Mouse (Mus musculus) common myeloid progenitor, adult 5-6 weeks (primary cell): ENCODE measurements around the gene Cdsn. TPM values are rescaled to one million over a fixed set of nuclear protein-coding genes. Genes with fewer than 3 reads are reported as not detected.
A peak's percentile ranks its signal among the peaks of the same experiment; 100 is the strongest.

ENCODE experiments used
- ATAC-seq: replicated peaks from 2 replicates; pipeline ENCODE4 v1.8.0; 2016; ENCODE audit warnings: low read depth, mild to moderate bottlenecking, moderate TSS enrichment, inconsistent platforms; ENCODE audit not compliant: poor library complexity, severe bottlenecking
- total RNA-seq: library from RNA; stranded (forward); fragments of 200-1000, 187-1606 nt; gene quantifications from 2 replicates; pipeline ENCODE4 v1.2.3, GENCODE M21; 2017

The Cdsn gene
- total RNA-seq, 1 experiment from 2014 or later, result not detected

DNA sequence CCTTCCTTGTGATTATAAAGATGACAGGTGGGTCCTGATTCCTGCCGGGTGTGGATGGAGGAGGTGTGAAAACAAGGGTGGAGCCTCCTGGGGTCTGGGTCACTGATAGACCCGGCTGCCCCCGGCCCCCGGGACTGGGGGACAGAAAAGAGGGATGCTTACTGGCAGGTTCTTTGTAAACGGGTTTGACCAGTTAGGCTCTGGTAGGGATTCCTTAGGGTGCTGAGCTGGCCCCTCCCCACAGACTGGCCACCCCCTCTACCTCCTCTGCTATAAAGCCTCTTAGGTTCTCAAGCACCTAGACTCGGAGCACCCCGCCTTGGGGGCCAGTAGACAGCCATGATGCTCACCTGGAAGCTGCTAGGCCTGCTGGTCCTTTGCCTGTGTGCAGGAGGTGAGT lies 19.0 kb upstream of the Cdsn start, which contains the start of gene Psors1c2:
Gene Psors1c2 (plus strand): TSS at position 301 of the 400 bp plus-strand sequence.
- no peak for ATAC-seq

DNA sequence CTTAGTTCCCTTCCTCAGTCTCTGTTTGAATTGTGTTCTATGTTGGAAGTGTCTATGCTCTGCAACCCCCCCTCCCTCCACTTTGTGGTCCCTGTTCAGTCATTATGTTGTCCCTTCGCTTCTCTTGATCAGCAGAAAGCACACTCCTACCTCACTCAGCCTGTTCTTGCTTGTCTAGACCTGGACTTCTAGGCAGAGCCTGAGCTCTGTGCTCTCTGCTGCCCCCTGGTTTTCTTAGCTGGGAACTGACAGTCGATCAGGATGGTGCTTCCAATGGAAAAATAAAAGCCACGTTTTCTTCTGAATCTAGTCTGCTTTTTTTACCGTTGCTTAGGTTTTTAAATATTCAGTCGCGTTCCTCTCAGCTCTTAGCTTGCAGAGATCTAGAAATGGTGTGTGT lies 17.6 kb upstream of the Cdsn start:
- peak; percentile 83 for ATAC-seq

DNA sequence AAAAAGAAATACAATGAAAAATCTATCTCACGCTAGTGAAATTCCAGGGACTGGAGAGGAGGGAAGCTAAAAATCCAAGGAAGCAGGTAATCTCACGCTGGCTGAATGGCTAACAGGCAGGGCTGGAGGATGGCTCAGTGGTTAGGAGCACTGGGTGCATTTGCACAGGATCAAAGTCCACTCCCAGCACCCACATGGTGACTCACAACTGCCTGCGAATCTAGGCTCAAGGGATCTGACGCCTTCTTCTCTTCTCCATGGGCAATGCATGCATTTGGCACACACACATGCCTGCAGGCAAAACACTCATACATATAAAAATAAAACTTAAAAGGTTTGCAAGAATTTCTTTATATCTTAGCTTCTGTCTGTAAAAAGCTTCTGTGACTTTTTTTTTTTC lies 14.5 kb upstream of the Cdsn start:
- ATAC-seq, result no peak

DNA sequence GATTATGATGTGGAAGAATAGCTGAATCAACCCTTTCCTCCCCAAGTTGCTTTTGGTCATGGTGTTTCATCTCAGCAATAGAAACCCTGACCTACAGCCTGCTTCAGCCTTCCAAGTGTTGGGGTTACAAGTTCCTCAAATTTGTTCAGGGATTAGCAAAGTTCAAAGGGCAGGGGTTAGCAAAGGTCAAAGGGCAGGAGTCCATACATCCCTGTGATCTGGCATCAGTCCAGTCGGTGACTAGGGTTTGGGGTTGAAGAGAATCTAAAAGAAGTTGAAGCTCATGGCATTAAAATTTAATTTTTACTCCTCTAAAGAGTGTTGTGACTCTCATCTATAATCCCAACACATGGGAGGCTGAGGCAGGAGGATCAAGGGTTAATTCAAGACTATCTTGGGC lies 13.5 kb upstream of the Cdsn start:
- ATAC-seq, result no peak

DNA sequence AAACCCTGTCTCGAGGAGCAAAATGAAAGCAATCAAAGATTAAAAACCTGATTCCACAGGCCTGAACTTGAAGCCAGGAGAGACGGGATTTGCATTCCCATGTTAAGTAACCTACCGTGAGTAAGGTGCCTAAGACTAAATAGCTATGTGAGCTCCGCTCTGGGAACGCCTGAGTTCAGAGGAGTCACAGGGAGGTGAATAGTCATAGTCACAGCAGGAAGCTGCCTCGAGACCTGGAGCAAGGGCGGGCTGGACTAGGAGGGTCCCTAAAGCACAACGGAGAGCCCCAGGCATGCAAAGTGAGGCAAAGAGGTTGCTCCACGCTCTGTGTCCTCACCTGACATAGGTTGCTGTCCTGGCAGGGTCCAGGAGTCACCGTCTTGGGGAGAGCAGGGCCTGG lies 12.4 kb upstream of the Cdsn start:
- ATAC-seq, result no peak

DNA sequence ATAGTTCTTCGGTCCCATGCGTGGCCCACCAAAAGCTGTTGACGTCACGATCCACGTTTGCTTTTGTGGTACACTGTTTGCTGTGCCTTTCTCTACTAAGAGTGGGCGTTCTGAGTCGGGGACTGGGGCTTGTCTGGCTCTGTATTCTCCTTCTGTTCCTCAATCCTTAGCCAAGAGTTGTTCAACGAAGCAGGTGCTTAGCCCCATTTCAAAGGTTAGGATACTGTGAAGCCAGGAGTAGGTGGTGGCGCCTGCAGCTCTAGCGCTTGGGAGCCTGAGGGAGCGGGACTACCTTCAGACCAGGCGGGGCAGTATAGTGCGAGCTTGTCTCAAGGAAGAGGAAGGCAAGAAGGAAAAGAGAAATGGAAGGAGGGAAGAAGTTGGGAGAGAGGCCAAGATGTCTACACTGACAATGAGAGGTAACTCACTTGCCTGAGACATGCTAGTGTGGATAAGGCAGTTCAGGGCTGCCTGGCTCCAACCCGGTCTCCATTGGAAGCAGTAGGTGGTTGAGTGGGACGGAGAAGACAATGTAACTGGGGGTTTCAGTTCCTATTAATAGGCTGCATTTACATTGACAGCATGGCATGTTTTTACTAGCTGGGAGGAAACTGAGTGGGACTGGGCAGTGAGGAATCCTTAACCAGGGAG lies 9.0 kb upstream of the Cdsn start:
- ATAC-seq, result no peak

DNA sequence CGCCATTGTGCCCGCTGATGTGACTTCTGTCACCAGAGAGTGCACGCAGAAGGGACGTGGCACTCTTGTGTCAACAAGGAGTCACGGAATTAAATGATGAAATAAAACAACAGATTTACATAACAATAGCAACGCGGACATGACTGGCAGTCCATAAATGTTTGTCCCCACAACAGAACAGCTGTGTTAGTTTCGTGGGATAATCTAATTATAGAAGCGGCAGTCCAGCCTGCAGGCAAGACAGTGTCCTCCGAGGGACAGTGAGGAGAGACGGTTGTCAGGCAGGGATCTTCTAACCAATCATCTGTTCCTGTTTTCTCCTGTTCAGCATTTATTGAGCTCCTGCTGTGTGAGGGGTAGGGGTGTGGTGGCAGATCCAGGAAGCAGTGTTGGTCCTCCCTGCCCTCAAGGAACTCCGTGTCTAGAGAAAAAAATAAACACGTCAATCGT lies 8.5 kb upstream of the Cdsn start:
- no peak for ATAC-seq

DNA sequence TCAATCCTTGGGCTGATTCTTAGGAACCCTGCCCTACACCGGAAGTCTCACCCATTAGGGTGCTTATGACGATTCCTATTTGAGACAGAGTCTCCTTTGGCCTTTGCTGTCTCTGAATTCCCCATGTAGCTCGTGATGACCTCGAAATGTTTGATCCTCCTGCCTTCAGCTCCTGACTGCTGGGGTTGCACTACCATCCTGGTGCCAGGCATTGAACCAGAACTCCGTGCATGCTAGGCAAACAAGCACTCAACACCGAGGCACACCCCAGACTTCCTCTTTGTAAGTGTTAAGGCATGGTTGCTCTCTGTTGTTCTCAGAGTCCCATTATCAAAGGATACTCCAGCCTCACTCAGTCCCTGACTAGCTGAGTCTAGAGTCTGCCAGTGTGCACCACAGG lies 7.9 kb upstream of the Cdsn start:
- ATAC-seq, result no peak

DNA sequence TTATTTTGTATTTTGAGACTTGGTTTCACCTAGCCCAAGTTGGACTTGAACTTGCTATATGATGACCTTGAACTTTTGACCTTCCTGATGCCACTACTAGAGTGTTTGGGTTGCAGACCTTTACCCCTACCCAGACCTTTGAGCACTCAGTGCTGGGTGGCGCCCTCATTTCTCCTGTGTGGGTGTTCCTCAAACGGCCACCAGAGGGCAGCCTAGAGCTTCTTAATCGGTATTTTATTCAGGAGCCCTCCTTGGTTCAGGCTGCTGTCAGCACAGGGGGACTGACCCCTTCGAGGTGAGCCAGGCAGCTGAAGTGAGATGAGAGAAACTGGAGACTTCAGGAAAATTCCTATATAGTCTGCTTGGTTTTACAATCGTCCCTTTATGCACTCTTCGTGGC lies 7.2 kb upstream of the Cdsn start:
- ATAC-seq, result peak; percentile 62; the same call in 1 of the 2 replicates

DNA sequence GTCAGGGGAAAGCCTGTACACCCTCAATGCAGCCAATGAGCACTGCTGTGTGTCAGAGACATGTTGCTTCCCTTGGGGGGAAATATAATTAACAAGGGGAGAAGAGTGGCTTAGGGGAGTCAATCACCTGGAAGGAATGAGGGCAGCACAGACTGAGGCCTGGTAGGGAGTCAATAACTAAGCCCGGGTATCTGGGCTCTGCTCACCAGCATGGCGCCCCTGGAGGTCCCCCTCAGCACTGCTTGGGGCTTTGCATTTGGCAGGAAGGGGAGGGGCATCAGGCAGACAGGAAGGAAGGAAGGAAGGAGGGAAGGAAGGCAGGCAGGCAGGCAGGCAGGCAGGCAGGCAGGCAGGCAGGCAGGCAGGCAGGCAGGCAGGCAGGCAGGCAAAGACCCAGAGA lies 4.5 kb upstream of the Cdsn start:
- no peak for ATAC-seq

DNA sequence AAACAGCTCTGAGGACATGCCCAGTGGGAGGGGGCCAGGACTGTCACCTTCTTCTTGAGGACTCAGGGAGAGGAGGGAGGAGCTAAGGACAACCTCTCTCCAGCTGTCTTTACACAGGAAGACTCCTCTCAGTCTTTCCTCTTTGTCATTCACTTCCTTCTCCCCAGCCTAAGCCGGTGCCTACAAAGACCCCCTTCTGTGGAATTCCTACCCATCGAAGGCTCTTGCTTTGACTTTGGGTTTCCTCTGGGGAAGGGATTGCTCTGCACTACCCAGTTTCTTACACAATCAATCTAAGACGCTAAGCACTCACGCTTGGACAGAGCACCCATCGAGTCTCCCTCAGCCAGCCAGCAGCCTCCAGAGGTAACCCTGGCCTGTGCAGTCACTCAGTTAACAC lies 3.3 kb upstream of the Cdsn start:
- no peak for ATAC-seq

DNA sequence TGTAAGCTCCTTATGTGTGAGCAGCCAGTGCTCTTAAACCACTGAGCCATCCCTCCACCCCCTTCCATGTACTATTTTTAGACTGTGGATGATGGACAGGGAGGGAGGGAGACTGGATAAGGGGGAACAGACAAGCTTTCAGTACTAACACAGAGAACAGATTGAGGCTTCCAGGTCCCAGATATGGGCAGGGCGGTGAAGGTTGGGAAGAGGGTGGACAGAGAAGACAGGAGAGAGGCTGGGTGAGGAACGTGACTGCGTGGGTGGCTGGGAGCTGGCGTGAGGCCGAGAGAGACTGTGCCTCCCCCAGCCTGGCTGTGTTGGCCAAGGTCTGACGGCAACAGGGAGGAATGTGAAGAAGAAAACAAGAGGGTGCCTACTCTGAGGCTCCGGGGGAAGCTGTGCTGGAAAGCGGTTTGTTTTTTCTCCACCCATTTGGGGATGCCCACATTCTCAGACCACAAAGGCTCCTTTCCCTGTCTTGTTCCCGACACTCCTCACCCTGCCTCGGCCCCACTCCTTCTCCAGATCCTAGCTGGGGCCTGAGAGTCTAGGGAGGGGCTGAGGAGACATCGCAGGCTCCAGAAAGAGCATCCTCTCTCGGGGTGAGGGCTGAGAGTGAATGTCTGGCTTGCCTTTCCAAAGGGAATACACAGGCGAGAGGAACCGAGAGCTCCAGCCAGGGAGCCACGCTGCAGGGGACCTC lies 2.3 kb upstream of the Cdsn start:
- ATAC-seq, result no peak

DNA sequence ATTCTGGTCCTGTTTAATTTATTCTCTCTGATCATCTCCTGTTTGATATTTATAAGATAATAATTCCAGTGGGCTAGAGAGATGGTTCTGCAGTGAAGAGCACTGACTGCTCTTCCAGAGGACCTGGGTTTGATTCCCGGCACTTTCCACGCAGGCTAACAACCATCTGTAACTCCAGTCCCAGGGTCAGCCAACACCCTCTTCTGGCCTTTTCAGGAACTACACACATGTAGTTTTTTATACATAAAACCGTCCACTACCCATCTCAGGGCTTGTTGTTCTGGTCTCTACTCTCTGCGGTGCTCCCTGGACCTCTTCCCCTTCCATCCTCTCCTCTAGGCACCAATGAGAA lies 1.8 kb upstream of the Cdsn start:
- ATAC-seq, result no peak

DNA sequence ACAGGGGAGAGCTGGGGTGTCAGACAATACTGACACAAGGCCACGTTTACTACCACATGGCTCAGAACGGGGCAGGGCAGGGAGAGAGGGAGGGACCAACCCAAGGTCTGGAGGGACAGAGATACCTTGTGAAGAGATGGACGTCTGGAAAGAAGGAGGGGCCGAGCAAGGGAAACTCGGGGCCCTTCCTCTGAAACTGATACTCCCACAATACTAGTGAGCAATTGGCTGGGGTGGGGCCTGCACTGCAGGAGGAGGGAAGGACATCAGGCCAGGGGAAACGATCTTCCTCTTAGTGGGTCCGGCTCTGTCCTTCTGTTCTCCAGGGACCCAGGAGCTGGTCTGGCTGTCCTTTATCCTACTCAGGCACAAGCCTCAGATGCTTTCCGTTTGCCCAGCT lies 1.1 kb upstream of the Cdsn start:
- ATAC-seq, result no peak

DNA sequence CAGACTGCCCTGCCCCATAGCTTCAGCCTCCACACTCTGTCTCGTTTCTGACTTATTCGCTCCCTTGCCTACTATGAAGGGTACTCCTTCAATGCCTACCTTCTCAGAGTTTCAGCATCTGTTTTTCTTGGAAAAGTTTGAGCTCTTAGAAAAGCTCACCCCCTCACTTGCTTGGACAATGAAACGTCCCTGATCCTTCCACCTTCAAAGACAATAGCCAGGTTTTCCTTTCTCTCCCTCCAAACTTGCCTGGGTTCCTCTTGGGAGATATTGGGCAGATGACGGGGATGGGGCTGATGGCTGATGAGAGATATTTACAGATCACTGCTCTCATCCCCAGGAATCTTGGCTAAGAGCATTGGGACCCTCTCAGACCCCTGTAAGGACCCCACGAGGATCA lies 2.4 kb downstream of the Cdsn start:
- ATAC-seq, result no peak

DNA sequence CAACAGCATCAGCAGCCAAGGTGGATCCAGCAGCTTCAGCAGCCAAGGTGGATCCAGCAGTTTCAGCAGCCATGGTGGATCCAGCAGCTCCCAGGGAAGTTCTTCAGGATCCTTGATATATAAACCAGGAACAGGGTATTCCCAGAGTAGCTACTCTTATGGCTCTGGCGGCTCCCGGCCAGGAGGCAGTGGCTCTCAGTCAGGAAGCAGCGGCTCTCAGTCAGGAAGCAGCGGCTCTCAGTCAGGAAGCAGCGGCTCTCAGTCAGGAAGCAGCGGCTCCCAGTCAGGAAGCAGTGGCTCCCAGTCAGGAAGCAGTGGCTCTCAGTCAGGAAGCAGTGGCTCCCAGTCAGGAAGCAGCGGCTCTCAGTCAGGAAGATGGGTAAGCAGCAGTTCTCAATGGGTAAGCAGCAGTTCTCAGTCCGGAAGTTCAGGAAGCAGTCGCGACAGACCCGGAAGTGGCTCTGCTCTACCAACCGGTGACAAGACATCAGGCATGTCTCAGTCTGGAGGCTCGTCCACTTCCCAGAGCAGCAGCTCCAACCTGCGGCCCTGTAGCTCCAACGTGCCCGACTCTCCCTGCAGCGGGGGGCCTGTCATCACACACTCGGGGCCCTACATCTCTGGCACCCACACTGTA lies 3.0 kb downstream of the Cdsn start:
- no peak for ATAC-seq

DNA sequence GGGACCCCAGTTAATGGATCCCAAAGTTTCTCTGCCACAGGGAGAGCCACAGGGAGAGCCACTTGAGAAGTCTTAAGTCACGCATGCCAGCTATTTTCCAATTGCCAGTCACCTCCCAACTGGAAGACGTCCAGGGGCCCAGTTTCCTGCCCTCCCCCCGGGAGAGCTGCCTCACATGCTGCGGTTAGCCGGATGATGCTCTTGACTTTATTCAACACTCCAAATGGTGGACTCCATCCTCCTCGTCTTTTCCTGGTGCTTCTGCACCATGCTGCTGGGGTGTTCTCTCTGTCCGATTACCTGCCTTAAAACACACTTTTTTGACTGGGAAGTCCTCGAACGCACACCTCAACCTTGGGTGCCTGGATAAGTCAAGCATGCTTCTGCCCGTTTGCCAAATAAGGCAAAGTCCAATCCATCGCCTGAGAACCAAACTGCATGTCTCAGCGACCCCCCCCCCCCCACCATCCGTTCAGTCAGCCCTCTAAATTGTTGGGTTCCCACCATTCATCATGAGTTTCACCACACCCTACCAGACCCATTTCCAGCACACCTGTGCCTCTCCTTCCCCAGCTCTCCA lies 4.3 kb downstream of the Cdsn start:
- ATAC-seq, result no peak

DNA sequence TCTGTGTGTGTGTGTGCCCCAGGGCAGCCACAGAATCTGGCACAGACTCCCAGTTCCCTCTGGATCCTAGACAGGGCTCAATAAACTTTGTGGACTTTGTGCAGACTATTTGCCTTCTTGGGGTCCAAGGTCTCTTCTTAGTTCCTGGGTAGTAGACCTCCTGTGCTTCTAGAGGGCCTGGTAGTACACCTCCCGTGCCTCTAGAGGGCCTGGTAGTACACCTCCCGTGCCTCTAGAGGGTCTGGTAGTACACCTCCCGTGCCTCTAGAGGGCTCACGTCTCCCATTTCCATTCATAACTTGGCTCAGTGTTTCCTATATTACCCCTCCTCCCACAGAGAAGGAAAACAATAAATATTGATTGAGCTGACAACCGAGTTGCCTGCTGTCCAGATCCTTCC lies 4.9 kb downstream of the Cdsn start:
- ATAC-seq, result peak; percentile 92

DNA sequence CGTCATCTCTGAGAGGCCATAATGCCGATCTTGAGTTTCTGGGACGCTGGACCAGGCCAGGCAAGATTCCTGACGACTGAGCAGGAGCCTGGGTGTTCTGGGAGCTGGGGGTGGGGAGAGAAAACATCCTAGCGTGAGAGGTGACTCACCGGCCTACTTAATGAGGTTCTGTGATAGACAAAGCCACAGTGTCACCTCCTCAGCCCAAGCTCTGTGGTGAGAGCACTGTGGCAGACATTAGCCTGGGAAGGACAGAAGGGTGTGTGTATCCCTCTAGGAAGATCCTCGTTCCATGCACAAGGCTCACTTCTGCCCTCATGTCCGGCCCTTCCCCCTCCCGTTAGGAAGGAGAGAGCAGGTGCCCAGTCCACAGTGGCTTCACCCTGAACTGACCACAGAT lies 5.4 kb downstream of the Cdsn start:
- no peak for ATAC-seq

DNA sequence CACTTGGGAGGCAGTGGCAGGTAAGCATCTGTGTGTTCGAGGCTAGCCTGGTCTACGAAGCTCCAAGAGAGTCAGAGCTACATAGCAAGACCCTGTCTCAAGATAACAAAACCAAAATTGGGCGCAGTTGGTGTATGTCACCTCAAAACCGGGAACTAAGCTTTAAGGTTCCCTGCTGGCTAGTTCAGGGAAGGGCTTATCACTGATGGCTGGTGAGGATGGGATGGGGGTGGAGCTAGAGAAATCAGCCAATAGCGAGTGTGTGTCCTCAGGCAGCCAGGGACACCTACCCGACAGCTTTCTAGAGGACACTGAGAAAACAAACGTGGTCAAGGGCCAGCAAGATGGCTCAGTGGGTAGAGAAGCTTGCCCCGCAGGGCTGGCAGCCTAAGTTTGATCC lies 6.3 kb downstream of the Cdsn start:
- ATAC-seq, result no peak

DNA sequence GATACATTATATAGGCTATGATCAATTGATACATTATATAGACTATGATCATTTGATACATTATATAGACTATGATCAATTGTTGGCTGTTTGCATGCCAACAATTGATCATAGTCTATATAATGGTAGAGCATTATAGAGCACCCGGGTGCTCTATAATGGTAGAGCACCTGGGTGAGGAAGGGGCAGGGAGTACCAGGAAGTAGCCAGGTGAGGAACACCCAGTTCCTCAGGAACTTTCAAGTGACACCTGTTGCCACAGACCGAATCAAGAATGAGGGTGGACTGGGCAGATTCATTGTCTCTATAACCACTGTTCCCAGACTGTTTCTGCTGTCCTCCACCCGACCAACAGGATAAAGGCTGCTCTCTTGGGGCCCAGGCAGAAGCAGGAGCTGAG lies 15.2 kb downstream of the Cdsn start, which contains the start of gene 2300002M23Rik:
Gene 2300002M23Rik (plus strand): TSS at position 301 of the 400 bp plus-strand sequence.
- ATAC-seq, result no peak
